Mouse (Mus musculus) embryo, embryonic 10 days (tissue): Measurements from ENCODE around the gene Snorc.
A peak's percentile ranks its signal among the peaks of the same experiment; 100 is the strongest.
"Not testable (repeated sequence)": the region's sequence is repeated elsewhere in the genome, so short reads cannot be mapped to it uniquely, and the experiment has no call there.

Source experiments
- DNase-seq: peaks from one replicate; pipeline ENCODE4 v3.0.0-alpha.2; 2015; ENCODE audit warnings: low spot score

Gene Snorc

GRCm38 (mm10) chr1:87469971-87470370, at the start of gene Snorc:
Gene Snorc, plus strand, starts transcription at chr1:87470271.
- not testable (repeated sequence) for DNase-seq

- no peak for DNase-seq
These were observed 34.9 kb upstream of the Snorc start for GRCm38 (mm10) chr1:87435125-87435524.

- DNase-seq, result no peak
These were observed 33.5 kb upstream of the Snorc start for GRCm38 (mm10) chr1:87436583-87436982.

GRCm38 (mm10) chr1:87447183-87448104, 22.6 kb upstream of the Snorc start:
- peak; percentile 75 for DNase-seq

- DNase-seq, result no peak
These were observed 20.6 kb upstream of the Snorc start for GRCm38 (mm10) chr1:87449432-87449831.

- no peak for DNase-seq
These were observed 13.6 kb upstream of the Snorc start for GRCm38 (mm10) chr1:87456425-87456824.

GRCm38 (mm10) chr1:87458045-87458444, 12.0 kb upstream of the Snorc start:
- DNase-seq, result no peak

GRCm38 (mm10) chr1:87459856-87460255, 10.2 kb upstream of the Snorc start:
- DNase-seq, result not testable (repeated sequence)

- DNase-seq, result no peak
These were observed 2.6 kb upstream of the Snorc start for GRCm38 (mm10) chr1:87467469-87467868.

- peak; percentile 9 for DNase-seq
These were observed 1.8 kb upstream of the Snorc start for GRCm38 (mm10) chr1:87468321-87468720.

- no peak for DNase-seq
These were observed 1.8 kb downstream of the Snorc start for GRCm38 (mm10) chr1:87471914-87472313.

GRCm38 (mm10) chr1:87472576-87472975, 2.5 kb downstream of the Snorc start:
- no peak for DNase-seq

- peak; percentile 10 for DNase-seq
These were observed 5.2 kb downstream of the Snorc start for GRCm38 (mm10) chr1:87475076-87475895.

GRCm38 (mm10) chr1:87482546-87482945, 12.5 kb downstream of the Snorc start:
- no peak for DNase-seq

GRCm38 (mm10) chr1:87486386-87486785, 16.3 kb downstream of the Snorc start:
- no peak for DNase-seq

- DNase-seq, result no peak
These were observed 22.2 kb downstream of the Snorc start for GRCm38 (mm10) chr1:87492285-87492684.

GRCm38 (mm10) chr1:87493542-87493941, 23.5 kb downstream of the Snorc start:
- DNase-seq, result no peak

- DNase-seq, result no peak
These were observed 35.5 kb downstream of the Snorc start for GRCm38 (mm10) chr1:87505524-87505923.

GRCm38 (mm10) chr1:87507857-87508256, 37.8 kb downstream of the Snorc start:
- DNase-seq, result no peak

GRCm38 (mm10) chr1:87508591-87509560, 38.8 kb downstream of the Snorc start:
- peak; percentile 18 for DNase-seq

GRCm38 (mm10) chr1:87509561-87510165, 39.6 kb downstream of the Snorc start, which contains the start of gene Neu2:
Gene Neu2, plus strand, starts transcription at chr1:87509889.
- peak; percentile 14 for DNase-seq
